In the genomic region with DNA sequence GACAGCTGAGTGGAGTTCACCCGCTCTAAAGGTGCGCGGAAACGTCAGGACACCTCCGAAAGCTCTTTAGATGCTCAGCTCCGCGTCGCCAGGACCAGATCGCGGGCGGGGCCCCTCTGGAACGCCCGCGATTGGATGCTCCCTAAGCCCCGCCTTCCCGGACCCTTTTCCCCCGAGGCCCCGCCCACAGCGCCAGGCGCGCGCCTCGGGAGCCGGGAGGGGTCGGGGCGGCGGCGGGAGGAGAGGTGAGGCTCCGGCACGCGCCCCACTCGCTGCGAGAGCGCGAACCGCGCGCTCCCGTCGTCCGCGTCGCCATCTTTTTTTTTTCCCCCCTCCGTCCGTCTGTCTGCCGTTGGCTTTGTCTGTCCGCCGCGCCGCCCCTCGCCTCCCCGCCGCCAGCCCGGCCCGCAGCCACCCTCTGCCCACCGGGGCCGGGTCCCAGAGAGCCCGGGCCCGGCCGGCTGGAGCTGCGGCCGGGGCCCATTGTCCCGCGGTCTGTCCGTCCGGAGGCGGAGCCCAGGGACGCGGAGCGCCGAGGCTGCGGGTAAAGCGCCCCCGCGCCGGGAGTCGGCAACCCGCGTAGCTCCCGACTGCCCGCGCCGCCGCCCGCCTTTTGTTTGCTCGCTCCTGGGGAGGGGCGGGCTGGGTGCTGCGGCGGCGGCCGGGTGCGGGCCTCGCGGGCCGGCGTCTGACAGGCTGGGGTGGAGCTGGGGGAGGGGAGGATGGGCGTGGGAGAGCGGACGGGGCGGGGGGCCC, we compare ENCODE assay signal across 8 mouse cellular contexts. TPM values are rescaled to one million over a fixed set of nuclear protein-coding genes. Genes with fewer than 3 reads are reported as not detected.
A peak's percentile ranks its signal among the peaks of the same experiment; 100 is the strongest.
DNase-seq lines count a peak whose midpoint lies in the region; ATAC-seq and TF ChIP-seq lines count a peak whose summit lies in the region.

A gene (plus strand): TSS at position 227 of the 756 bp plus-strand sequence.

- DNase-seq in CD8-positive naive resting alpha-beta T cell, adult 2 months (ENCODE audit: low read depth in 2 of 2, low spot score in 2 of 2): peak; percentile 71 to 84
- peak; percentile 90 for DNase-seq in c-Kit-positive CD71-negative TER-119-negative erythroid progenitor cells, embryonic 14.5 days (ENCODE audit: low read depth)
- peak; percentile 97 for DNase-seq in forebrain, embryonic 11.5 days (ENCODE audit: low spot score)
- peak; percentile 92 for DNase-seq in heart, postnatal 0 days (ENCODE audit: low spot score)
- DNase-seq in kidney, postnatal 4 days: peak; percentile 96 to 97

- TF ChIP-seq CTCF in heart, postnatal 0 days (IDR thresholded peaks at IDR 0.05; ENCODE audit: low read depth): no peak
- no peak for TF ChIP-seq CTCF in testis, adult 2 months (IDR thresholded peaks at IDR 0.05; ENCODE audit: control insufficient read depth, insufficient read depth, insufficient replicate concordance, low read depth, low read length)

- peak within 1 kb of the TSS; percentile 91 for H3K4me3 ChIP-seq in forebrain, embryonic 11.5 days (ENCODE audit: low read depth, low read length)
- H3K4me3 ChIP-seq in heart, postnatal 0 days (ENCODE audit: low read depth, low read length): peak within 1 kb of the TSS; percentile 92
- H3K4me3 ChIP-seq in liver, embryonic 16.5 days (ENCODE audit: low read depth, low read length): peak within 1 kb of the TSS; percentile 94
- H3K4me3 ChIP-seq in neural tube, embryonic 13.5 days: peak within 1 kb of the TSS; percentile 95
- H3K4me3 ChIP-seq in testis, adult 2 months (ENCODE audit: control insufficient read depth, low read depth, low read length): peak within 1 kb of the TSS; percentile 93

- peaks cover 4% of the 10 kb centered on the region; the same call in 1 of the 2 replicates for H3K27me3 ChIP-seq in forebrain, embryonic 11.5 days (ENCODE audit: control insufficient read depth, insufficient read depth, low read length)
- no peaks in the 10 kb centered on the region for H3K27me3 ChIP-seq in heart, postnatal 0 days (ENCODE audit: control insufficient read depth, insufficient read depth, low read length)
- H3K27me3 ChIP-seq in liver, embryonic 16.5 days (ENCODE audit: control insufficient read depth, insufficient read depth, low read depth, low read length): peaks cover 7% of the 10 kb centered on the region
- H3K27me3 ChIP-seq in neural tube, embryonic 13.5 days: peaks cover 15% of the 10 kb centered on the region
- no peaks in the 10 kb centered on the region for H3K27me3 ChIP-seq in testis, adult 2 months (ENCODE audit: control insufficient read depth, insufficient read depth, low read length)

- peak within 1 kb of the TSS; percentile 90 for H3K27ac ChIP-seq in forebrain, embryonic 11.5 days (ENCODE audit: low read depth, low read length)
- H3K27ac ChIP-seq in heart, postnatal 0 days (ENCODE audit: low read depth): peak within 1 kb of the TSS; percentile 90
- H3K27ac ChIP-seq in liver, embryonic 16.5 days (ENCODE audit: low read length): peak within 1 kb of the TSS; percentile 92
- H3K27ac ChIP-seq in neural tube, embryonic 13.5 days (replicated peaks): peak within 1 kb of the TSS; percentile 98
- H3K27ac ChIP-seq in testis, adult 2 months (ENCODE audit: control insufficient read depth, insufficient read depth, low read depth, low read length): peak within 1 kb of the TSS; percentile 76

- WGBS in forebrain, embryonic 11.5 days: under 1% methylated on average over 55 of the region's 100 CpGs
- WGBS in heart, postnatal 0 days: under 1% methylated on average over 70 of the region's 100 CpGs
- WGBS in liver, embryonic 16.5 days (ENCODE audit: insufficient replicate concordance): 1% methylated on average over 73 of the region's 100 CpGs
- WGBS in neural tube, embryonic 13.5 days: under 1% methylated on average over 89 of the region's 100 CpGs

- TF ChIP-seq EP300 in heart, postnatal 0 days (IDR thresholded peaks at IDR 0.05; ENCODE audit: low read depth): no peak

- peak; percentile 83; the same call in 1 of the 2 replicates for TF ChIP-seq POLR2A in testis, adult 2 months (IDR thresholded peaks at IDR 0.05; ENCODE audit: control insufficient read depth, low read depth, low read length)

- H3K9ac ChIP-seq in forebrain, embryonic 11.5 days (ENCODE audit: low read length): peak within 1 kb of the TSS; percentile 99
- peak within 1 kb of the TSS; percentile 95 for H3K9ac ChIP-seq in heart, postnatal 0 days (replicated peaks; ENCODE audit: low read depth, low read length)
- H3K9ac ChIP-seq in liver, embryonic 16.5 days (ENCODE audit: low read depth, low read length): peak within 1 kb of the TSS; percentile 98
- peak within 1 kb of the TSS; percentile 100 for H3K9ac ChIP-seq in neural tube, embryonic 13.5 days

- peaks cover 7% of the 10 kb centered on the region for H3K4me1 ChIP-seq in forebrain, embryonic 11.5 days (replicated peaks; ENCODE audit: control insufficient read depth, insufficient read depth, low read length)
- H3K4me1 ChIP-seq in heart, postnatal 0 days (ENCODE audit: control insufficient read depth, insufficient read depth): peaks cover 16% of the 10 kb centered on the region
- H3K4me1 ChIP-seq in liver, embryonic 16.5 days (ENCODE audit: control insufficient read depth, low read depth, low read length): peaks cover 21% of the 10 kb centered on the region
- H3K4me1 ChIP-seq in neural tube, embryonic 13.5 days (replicated peaks): peaks cover 36% of the 10 kb centered on the region
- peaks cover 6% of the 10 kb centered on the region for H3K4me1 ChIP-seq in testis, adult 2 months (ENCODE audit: control insufficient read depth, insufficient read depth, low read length)

- H3K36me3 ChIP-seq in forebrain, embryonic 11.5 days (ENCODE audit: control insufficient read depth, insufficient read depth, low read length): peaks cover 5% of the 10 kb centered on the region; the same call in 1 of the 2 replicates
- H3K36me3 ChIP-seq in heart, postnatal 0 days (replicated peaks; ENCODE audit: control insufficient read depth, insufficient read depth, low read length): peaks cover 30% of the 10 kb centered on the region
- peaks cover 6% of the 10 kb centered on the region for H3K36me3 ChIP-seq in liver, embryonic 16.5 days (ENCODE audit: control insufficient read depth, insufficient read depth)
- peaks cover 24% of the 10 kb centered on the region for H3K36me3 ChIP-seq in neural tube, embryonic 13.5 days
- H3K36me3 ChIP-seq in testis, adult 2 months (ENCODE audit: control insufficient read depth, insufficient read depth, low read length): no peaks in the 10 kb centered on the region

- H3K4me2 ChIP-seq in forebrain, embryonic 11.5 days (ENCODE audit: low read depth, low read length, severe bottlenecking): peak within 1 kb of the TSS; percentile 66
- peak within 1 kb of the TSS; percentile 92 for H3K4me2 ChIP-seq in heart, postnatal 0 days (ENCODE audit: low read depth, low read length)
- peak within 1 kb of the TSS; percentile 89 for H3K4me2 ChIP-seq in liver, embryonic 16.5 days (ENCODE audit: low read depth, low read length)
- H3K4me2 ChIP-seq in neural tube, embryonic 13.5 days: peak within 1 kb of the TSS; percentile 91

- peak; percentile 88 for ATAC-seq in forebrain, embryonic 11.5 days (replicated peaks; ENCODE audit: low FRiP score)
- ATAC-seq in heart, postnatal 0 days (ENCODE audit: insufficient read depth, low read depth): peak; percentile 94
- ATAC-seq in liver, embryonic 16.5 days (ENCODE audit: low read depth): peak; percentile 92
- ATAC-seq in neural tube, embryonic 13.5 days (ENCODE audit: low read depth): peak; percentile 88

- H3K9me3 ChIP-seq in forebrain, embryonic 11.5 days (ENCODE audit: control insufficient read depth, low read length): no peaks in the 10 kb centered on the region
- H3K9me3 ChIP-seq in heart, postnatal 0 days (replicated peaks; ENCODE audit: control insufficient read depth, low read length): no peaks in the 10 kb centered on the region
- no peaks in the 10 kb centered on the region for H3K9me3 ChIP-seq in liver, embryonic 16.5 days (replicated peaks; ENCODE audit: control insufficient read depth, low read length)
- no peaks in the 10 kb centered on the region for H3K9me3 ChIP-seq in neural tube, embryonic 13.5 days

RNA-seq across cellular contexts. Expression of the gene that starts here (rescaled TPM):
- polyA plus RNA-seq in forebrain, embryonic 11.5 days (2014; fragmentation: Nextera tagmentation; extraction: Ambion mirVana): 50.2 and 56.1 TPM in 2 replicates
- total RNA-seq in heart, postnatal 0 days (2014; rRNA removed; ENCODE audit: low replicate concordance): 14.8 and 21.4 TPM in 2 replicates
- 11.6 and 12.2 TPM in 2 replicates for polyA plus RNA-seq in heart, postnatal 0 days (2015; fragmentation: Nextera tagmentation; extraction: Ambion mirVana)
- polyA plus RNA-seq in liver, embryonic 16.5 days (2015; fragmentation: Nextera tagmentation; extraction: Ambion mirVana): 4.9 and 5.3 TPM in 2 replicates
- 69.6 and 74.6 TPM in 2 replicates for polyA plus RNA-seq in neural tube, embryonic 13.5 days (2015; fragmentation: Nextera tagmentation; extraction: Ambion mirVana)
- polyA plus RNA-seq in testis, adult 2 months (2012; rRNA removed): 75.7 and 82.1 TPM in 2 replicates

Comparison
In these comparisons a context has a peak if more than half of its experiments do, and no peak if none do; other contexts are left out.
1. Peak in every context shown above with its lines: DNase-seq, ATAC-seq, H3K4me3 ChIP-seq and H3K27ac ChIP-seq.